Mouse (Mus musculus) embryonic facial prominence, embryonic 11.5 days (tissue): ENCODE measurements at regions not wholly inside any gene's neighbourhood (a gene's known extent, or its start where the extent isn't known, plus 50 kb on each side); places are given as distances from the start of the nearest gene placed in this dataset.

ENCODE experiments used
- ATAC-seq: fragments of 200-750 bp; cut with Nextera tagmentation; replicated peaks from 2 replicates; pipeline ENCODE4 v1.8.0; 2017; ENCODE audit warnings: low read depth; ENCODE audit not compliant: insufficient number of reproducible peaks, low FRiP score, low TSS enrichment
- DNase-seq: peaks from one replicate; pipeline ENCODE4 v3.0.0-alpha.2; 2015; ENCODE audit warnings: low spot score
- H3K27ac ChIP-seq: fragments of 300-500 bp; sonication (generic); replicated peaks from 2 replicates; pipeline ENCODE4 v1.5.1; 2014; ENCODE audit warnings: mild to moderate bottlenecking, low read depth, low read length, control low read depth
- H3K27me3 ChIP-seq: fragments of 300-500 bp; sonication (generic); 2 replicates; pipeline ENCODE4 v1.6.1; 2014; ENCODE audit warnings: mild to moderate bottlenecking, low read length, moderate library complexity, mixed read lengths; ENCODE audit not compliant: control insufficient read depth, insufficient read depth
- H3K36me3 ChIP-seq: fragments of 300-500 bp; sonication (generic); replicated peaks from 2 replicates; pipeline ENCODE4 v1.6.1; 2014; ENCODE audit warnings: low read depth, mild to moderate bottlenecking, low read length, moderate library complexity, mixed read lengths; ENCODE audit not compliant: control insufficient read depth, insufficient read depth
- H3K4me1 ChIP-seq: fragments of 300-500 bp; sonication (generic); 2 replicates; pipeline ENCODE4 v1.6.1; 2014; ENCODE audit warnings: low read length, mixed read lengths; ENCODE audit not compliant: control insufficient read depth, insufficient read depth
- H3K4me2 ChIP-seq: fragments of 300-500 bp; sonication (generic); 2 replicates; pipeline ENCODE4 v1.6.1; 2014; ENCODE audit warnings: low read depth, mild to moderate bottlenecking, control low read depth, low read length, moderate library complexity
- H3K4me3 ChIP-seq: fragments of 300-500 bp; sonication (generic); 2 replicates; pipeline ENCODE4 v1.5.1; 2014; ENCODE audit warnings: low read depth, low read length, control low read depth
- H3K9ac ChIP-seq: fragments of 300-500 bp; sonication (generic); replicated peaks from 2 replicates; pipeline ENCODE4 v1.6.1; 2014; ENCODE audit warnings: mild to moderate bottlenecking, control low read depth, low read length
- H3K9me3 ChIP-seq: fragments of 300-500 bp; sonication (generic); replicated peaks from 2 replicates; pipeline ENCODE4 v1.6.1; 2016; ENCODE audit warnings: mild to moderate bottlenecking, low read length, inconsistent platforms, mixed read lengths; ENCODE audit not compliant: control insufficient read depth
- WGBS: fragments of 180-500 bp; shearing (Covaris S2); extraction: QIAGEN DNeasy Blood & Tissue Kit; methylation state at CpG from one replicate; pipeline ENCODE4 v1.1.7; 2014; 5-methylcytosine and 5-hydroxymethylcytosine counted together

DNA sequence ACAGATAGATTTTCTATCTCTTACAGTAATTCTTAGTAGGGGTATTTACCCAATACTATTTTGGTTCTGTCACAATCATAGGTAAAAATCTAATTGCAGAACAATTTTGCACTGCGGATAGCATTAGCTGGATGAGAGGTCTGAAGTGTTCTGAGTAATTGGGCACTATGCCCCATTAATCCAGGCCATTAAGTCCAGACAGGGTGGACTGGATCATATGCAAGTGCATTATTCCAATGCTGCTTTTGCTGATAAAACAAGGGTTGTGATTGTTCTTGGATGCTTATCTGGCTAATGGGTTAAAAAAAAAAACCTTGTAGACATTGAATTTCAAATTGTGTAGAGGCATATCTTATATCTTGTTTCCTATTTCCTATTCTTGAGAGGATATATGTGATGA, 1732.6 kb upstream of the Gm6569 start:
- H3K36me3 ChIP-seq: no peaks in the 10 kb centered on the region
- 89% methylated on average over 1 of the region's 1 CpGs for WGBS
- no peaks in the 10 kb centered on the region for H3K4me1 ChIP-seq
- DNase-seq (no peak), ATAC-seq (no peak)
- no peak overlapping the region for H3K4me3 ChIP-seq
- no peak overlapping the region for H3K27ac ChIP-seq
- no peaks in the 10 kb centered on the region for H3K9me3 ChIP-seq
- H3K27me3 ChIP-seq: no peaks in the 10 kb centered on the region
- H3K4me2 ChIP-seq: no peak overlapping the region
- H3K9ac ChIP-seq: no peak overlapping the region

DNA sequence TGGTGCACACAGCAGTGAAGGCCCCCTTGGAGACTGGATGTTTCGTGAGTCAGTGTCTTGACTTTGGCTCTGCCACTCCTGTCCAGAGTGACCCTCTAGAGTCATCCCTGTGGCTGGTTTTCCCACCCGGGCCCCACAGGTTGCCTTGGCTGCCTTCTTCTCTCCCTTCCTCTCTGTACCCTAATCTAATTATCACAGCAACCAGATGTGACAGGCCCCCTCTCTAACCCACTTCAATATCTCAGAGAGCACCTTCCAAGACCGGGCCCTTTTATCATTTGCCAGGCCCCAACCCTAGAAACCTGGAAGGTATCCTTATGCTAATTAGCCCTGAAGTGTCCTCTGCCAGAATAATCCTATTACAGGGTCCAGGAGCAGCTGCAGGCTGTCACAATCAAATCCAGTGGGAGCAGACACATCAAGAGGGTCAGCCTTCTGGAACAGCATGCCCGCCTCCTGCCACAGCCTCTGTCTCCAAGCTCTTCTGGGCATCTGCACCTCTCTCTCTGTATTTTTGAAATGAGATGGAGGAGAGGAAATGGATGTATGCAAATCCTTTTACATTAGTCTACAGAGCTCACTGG, 1728.4 kb upstream of the Gm6569 start:
- Histone ChIP-seq H3K36me3 (no peaks in the 10 kb centered on the region), H3K27ac (no peak overlapping the region), H3K4me2 (no peak overlapping the region), H3K4me1 (no peaks in the 10 kb centered on the region), H3K9ac (no peak overlapping the region), H3K27me3 (no peaks in the 10 kb centered on the region), H3K4me3 (no peak overlapping the region), H3K9me3 (no peaks in the 10 kb centered on the region)
- ATAC-seq: no peak
- WGBS: 43% methylated on average over 4 of the region's 4 CpGs
- DNase-seq: no peak

DNA sequence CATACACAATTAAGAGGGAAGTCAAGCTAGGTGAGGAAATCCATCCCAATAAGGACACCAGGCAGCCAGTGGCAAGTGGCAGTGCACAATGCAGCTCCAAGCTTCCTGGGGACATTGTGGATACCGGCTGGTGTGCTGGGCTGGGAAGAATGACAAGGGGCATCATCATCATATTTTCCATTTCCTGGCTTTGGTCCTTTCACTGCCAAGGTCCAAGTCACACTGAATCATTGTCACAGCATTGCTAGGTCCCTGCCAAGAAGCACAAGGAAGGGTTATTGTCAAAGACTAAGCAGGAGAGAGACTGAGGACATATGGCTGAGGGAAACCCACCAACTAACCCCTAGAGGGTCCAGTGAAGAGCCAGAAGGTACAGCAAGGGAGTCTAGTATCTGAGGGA, 1723.8 kb upstream of the Gm6569 start:
- ATAC-seq (no peak), DNase-seq (no peak)
- Histone ChIP-seq H3K27ac (no peak overlapping the region), H3K9ac (no peak overlapping the region), H3K36me3 (no peaks in the 10 kb centered on the region), H3K9me3 (no peaks in the 10 kb centered on the region), H3K4me2 (no peak overlapping the region), H3K27me3 (no peaks in the 10 kb centered on the region), H3K4me1 (no peaks in the 10 kb centered on the region), H3K4me3 (no peak overlapping the region)
- 74% methylated on average over 1 of the region's 1 CpGs for WGBS

DNA sequence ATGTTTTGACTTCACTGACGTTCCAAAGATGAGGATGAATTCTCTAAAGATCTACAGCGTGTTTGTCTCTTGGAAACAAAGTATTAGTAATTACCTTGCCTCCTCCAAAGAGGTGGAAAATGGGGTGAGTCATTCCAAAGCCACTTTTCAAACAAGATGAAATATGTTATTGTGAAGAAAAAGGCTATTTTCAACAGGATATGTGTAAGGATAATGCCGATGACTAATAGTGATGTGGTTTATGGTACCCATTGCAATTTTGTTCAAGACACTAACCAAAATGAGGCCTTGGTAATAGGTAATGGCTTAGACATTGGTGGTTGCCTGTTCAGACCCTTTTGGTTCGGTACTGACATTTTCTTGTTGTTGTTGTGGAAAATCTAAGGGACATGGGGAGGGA, 1717.6 kb upstream of the Gm6569 start:
- no peaks in the 10 kb centered on the region for H3K36me3 ChIP-seq
- no peaks in the 10 kb centered on the region for H3K9me3 ChIP-seq
- no peak for ATAC-seq
- no peak for DNase-seq
- H3K9ac ChIP-seq: no peak overlapping the region
- H3K27ac ChIP-seq: no peak overlapping the region
- H3K4me2 ChIP-seq: no peak overlapping the region
- WGBS: 81% methylated on average over 4 of the region's 4 CpGs
- no peak overlapping the region for H3K4me3 ChIP-seq
- H3K4me1 ChIP-seq: no peaks in the 10 kb centered on the region
- no peaks in the 10 kb centered on the region for H3K27me3 ChIP-seq

DNA sequence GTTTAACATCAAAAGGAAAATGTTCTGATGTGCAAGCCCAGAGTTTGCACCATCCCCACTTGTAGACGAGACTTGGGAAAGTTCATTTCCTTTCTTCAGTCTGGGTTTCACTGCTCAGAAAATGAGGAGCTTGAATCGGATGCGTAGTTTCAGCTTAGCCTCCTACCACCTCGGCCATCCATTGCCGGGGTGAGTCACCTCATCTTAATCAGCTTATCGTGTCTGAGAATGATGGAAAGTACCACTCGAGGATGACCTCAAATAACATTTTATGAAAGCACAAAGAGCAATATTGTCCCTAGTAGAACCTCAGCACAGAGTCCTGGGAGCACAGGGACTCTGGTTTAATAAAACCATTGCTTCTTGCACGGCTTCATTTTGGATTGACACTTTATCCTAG, 1700.1 kb upstream of the Gm6569 start:
- Histone ChIP-seq H3K36me3 (no peaks in the 10 kb centered on the region), H3K4me1 (no peaks in the 10 kb centered on the region), H3K4me3 (no peak overlapping the region), H3K9me3 (no peaks in the 10 kb centered on the region), H3K27me3 (no peaks in the 10 kb centered on the region), H3K4me2 (no peak overlapping the region), H3K27ac (no peak overlapping the region), H3K9ac (no peak overlapping the region)
- DNase-seq (no peak), ATAC-seq (no peak)
- WGBS: 77% methylated on average over 8 of the region's 8 CpGs

DNA sequence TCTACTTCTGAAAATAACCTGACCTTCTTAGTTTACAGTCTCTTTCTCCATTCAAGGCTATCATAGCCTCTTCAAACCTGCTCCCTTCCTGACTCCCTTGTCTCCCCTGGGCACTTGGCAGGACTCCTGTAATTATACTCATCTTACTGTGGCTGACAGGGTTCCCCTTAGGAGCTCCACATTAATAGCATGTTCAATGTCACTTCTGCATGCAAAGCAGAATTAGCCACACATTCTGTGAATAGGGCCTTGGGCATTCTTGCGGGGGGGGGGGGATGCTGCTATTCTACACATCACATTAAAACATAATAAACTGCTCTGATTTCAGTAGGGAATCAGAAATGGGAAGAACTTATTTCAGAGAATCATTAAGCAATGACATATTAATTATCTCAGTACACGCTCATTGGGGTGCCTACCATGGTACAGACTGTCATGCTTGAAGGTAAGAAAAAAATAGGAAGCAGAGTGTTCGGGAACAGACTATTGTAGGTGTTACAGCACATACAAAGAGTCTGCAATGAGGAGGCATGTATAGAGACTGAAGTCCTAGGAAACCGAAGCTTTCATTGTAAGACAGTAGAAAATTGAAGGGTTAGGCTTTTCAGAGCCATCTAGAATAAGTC, 1698.3 kb upstream of the Gm6569 start:
- no peak for ATAC-seq
- no peaks in the 10 kb centered on the region for H3K36me3 ChIP-seq
- no peaks in the 10 kb centered on the region for H3K4me1 ChIP-seq

DNA sequence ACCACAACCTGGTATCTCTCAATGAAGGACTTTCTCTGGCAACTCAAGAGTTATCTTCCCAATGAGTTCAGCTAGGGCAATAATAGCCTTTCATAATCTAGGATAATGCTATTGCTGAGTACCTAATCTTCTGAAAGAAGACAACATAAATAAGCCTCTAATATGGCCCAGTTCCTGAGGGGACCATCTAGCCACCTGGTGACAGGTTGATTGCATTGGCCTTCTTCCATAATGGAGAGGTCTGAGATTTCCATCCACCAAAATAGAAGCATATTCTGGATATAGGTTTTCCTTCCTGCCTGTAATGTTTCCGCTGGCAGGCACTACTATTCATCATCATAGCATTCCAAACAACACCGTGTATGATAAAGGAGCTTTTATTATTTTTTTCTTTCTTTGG, 1694.2 kb upstream of the Gm6569 start:
- Histone ChIP-seq H3K9me3 (no peaks in the 10 kb centered on the region), H3K27me3 (no peaks in the 10 kb centered on the region), H3K4me3 (no peak overlapping the region), H3K4me1 (no peaks in the 10 kb centered on the region), H3K9ac (no peak overlapping the region), H3K36me3 (no peaks in the 10 kb centered on the region), H3K4me2 (no peak overlapping the region), H3K27ac (no peak overlapping the region)
- ATAC-seq (no peak), DNase-seq (no peak)
- 90% methylated on average over 2 of the region's 2 CpGs for WGBS

More for the DNA sequence above, 1698.3 kb upstream of the Gm6569 start:
- no peak for DNase-seq
- Histone ChIP-seq H3K9me3 (no peaks in the 10 kb centered on the region), H3K9ac (no peak overlapping the region), H3K4me2 (no peak overlapping the region), H3K27ac (no peak overlapping the region), H3K27me3 (no peaks in the 10 kb centered on the region), H3K4me3 (no peak overlapping the region)
- 85% methylated on average over 4 of the region's 4 CpGs for WGBS

DNA sequence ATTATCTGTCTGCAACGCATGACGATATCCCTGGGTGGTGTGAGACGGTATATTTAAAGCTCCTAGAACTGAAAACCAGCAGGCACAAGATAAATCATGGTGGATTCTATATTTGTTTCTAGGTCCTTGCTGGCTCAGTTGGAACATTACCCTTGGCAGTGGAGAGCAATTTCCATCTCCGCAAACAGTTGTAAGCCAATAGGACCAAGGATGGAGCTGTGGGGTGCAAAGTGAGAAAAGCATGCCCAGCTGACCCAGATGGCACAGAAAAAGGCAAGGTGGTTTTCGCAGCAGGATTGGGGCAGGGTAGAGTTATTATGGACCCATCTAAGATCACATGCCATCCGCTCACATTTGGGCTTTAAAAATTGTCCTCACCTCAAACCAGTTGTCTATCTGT, 1683.8 kb upstream of the Gm6569 start:
- H3K36me3 ChIP-seq: no peaks in the 10 kb centered on the region
- no peak overlapping the region for H3K27ac ChIP-seq
- no peak for DNase-seq
- H3K9ac ChIP-seq: no peak overlapping the region
- H3K4me2 ChIP-seq: no peak overlapping the region
- no peak overlapping the region for H3K4me3 ChIP-seq
- no peaks in the 10 kb centered on the region for H3K4me1 ChIP-seq
- no peaks in the 10 kb centered on the region for H3K27me3 ChIP-seq
- no peaks in the 10 kb centered on the region for H3K9me3 ChIP-seq
- ATAC-seq: no peak
- 88% methylated on average over 6 of the region's 6 CpGs for WGBS
